Mouse (Mus musculus): ENCODE measurements around the gene 4931428L18Rik. TPM values are rescaled to one million over a fixed set of nuclear protein-coding genes. Genes with fewer than 3 reads are reported as not detected.

4931428L18Rik gene
- polyA plus RNA-seq, 1 experiment: 2.7 TPM

- Histone ChIP-seq H3K4me1 (ENCODE audit: control insufficient read depth, insufficient read depth, insufficient read length, low read length) (peaks cover 2% of the 10 kb centered on the region; the same call in 1 of the 2 replicates), H3K27ac (replicated peaks; ENCODE audit: low read depth, low read length) (peak overlapping the region; percentile 80), H3K4me3 (ENCODE audit: insufficient read depth, low read depth, low read length) (peak overlapping the region; percentile 60)
Measured at GRCm38 (mm10) chr1:30949710-30950455, 272.6 kb downstream of the 4931428L18Rik start.

GRCm38 (mm10) chr1:30948950-30949639 lies 273.4 kb downstream of the 4931428L18Rik start:
- Histone ChIP-seq H3K4me1 (ENCODE audit: control insufficient read depth, insufficient read depth, insufficient read length, low read length) (peaks cover 2% of the 10 kb centered on the region; the same call in 1 of the 2 replicates), H3K4me3 (ENCODE audit: insufficient read depth, low read depth, low read length) (peak overlapping the region; percentile 96), H3K27ac (replicated peaks; ENCODE audit: low read depth, low read length) (peak overlapping the region; percentile 96)

GRCm38 (mm10) chr1:30948361-30948949 lies 274.0 kb downstream of the 4931428L18Rik start:
- Histone ChIP-seq H3K4me1 (ENCODE audit: control insufficient read depth, insufficient read depth, insufficient read length, low read length) (peaks cover 2% of the 10 kb centered on the region; the same call in 1 of the 2 replicates), H3K4me3 (ENCODE audit: insufficient read depth, low read depth, low read length) (peak overlapping the region; percentile 96), H3K27ac (replicated peaks; ENCODE audit: low read depth, low read length) (peak overlapping the region; percentile 96)

Other genes starting within 250 kb of the 4931428L18Rik start
- not detected in 2 replicates for gene AC153137.1, start 244.7 kb downstream of the 4931428L18Rik start, polyA plus RNA-seq (2012; ENCODE audit: insufficient read depth, insufficient read length, missing spikeins)
- gene Lgsn, start 46.3 kb downstream of the 4931428L18Rik start, polyA plus RNA-seq (2012; ENCODE audit: insufficient read depth, insufficient read length, missing spikeins): not detected in 2 replicates
- not detected in 2 replicates for gene Pih1d3, start 154 bp upstream of the 4931428L18Rik start, polyA plus RNA-seq (2012; ENCODE audit: insufficient read depth, insufficient read length, missing spikeins)